9 mouse cellular contexts compared by ENCODE assay signal in genomic region chr15:56336449-56336848, GRCm38 (mm10).
DNase-seq lines count a peak whose midpoint lies in the region; ATAC-seq and TF ChIP-seq lines count a peak whose summit lies in the region.
"Had no signal": no experiment of that assay in that cellular context is flagged by ENCODE, and none has a peak within 500 bp of the region (broad histone marks: within the 10 kb centered on the region; RNA-seq: fewer than 3 reads in every experiment).

No protein-coding gene starts in this region.

- H3K9me3 ChIP-seq in intestine, postnatal 0 days (ENCODE audit: control insufficient read depth) = no peaks in the 10 kb centered on the region
- H3K9me3 ChIP-seq in midbrain, embryonic 15.5 days = no peaks in the 10 kb centered on the region
- H3K9me3 ChIP-seq: neural tube, embryonic 13.5 days had no signal

- no peak overlapping the region for H3K4me3 ChIP-seq in intestine, postnatal 0 days (ENCODE audit: low read depth, low read length)
- no peak overlapping the region for H3K4me3 ChIP-seq in midbrain, embryonic 15.5 days
- H3K4me3 ChIP-seq: neural tube, embryonic 13.5 days had no signal

- peak; percentile 26 for DNase-seq in ovary, adult 18-20 months (ENCODE audit: low spot score)
- DNase-seq in ovary, postnatal 10 days (ENCODE audit: low spot score) = no peak
- peak; percentile 13 for DNase-seq in cerebellum, adult 8-10 months
- peak; percentile 20 to 60 for DNase-seq in frontal cortex, postnatal 10 days (ENCODE audit: low spot score in 2 of 2)
- DNase-seq in left cerebral cortex, adult 8-10 months (ENCODE audit: low spot score in 2 of 2) = peak; percentile 10 to 45
- peak; percentile 58 for DNase-seq in thymus, postnatal 4 days

- no peaks in the 10 kb centered on the region for H3K4me1 ChIP-seq in intestine, postnatal 0 days (replicated peaks; ENCODE audit: control insufficient read depth, insufficient read depth, low read length)
- no peaks in the 10 kb centered on the region for H3K4me1 ChIP-seq in midbrain, embryonic 15.5 days
- H3K4me1 ChIP-seq: neural tube, embryonic 13.5 days had no signal

- H3K9ac ChIP-seq in intestine, postnatal 0 days (ENCODE audit: low read depth, low read length) = no peak overlapping the region
- H3K9ac ChIP-seq in midbrain, embryonic 15.5 days = no peak overlapping the region
- H3K9ac ChIP-seq: neural tube, embryonic 13.5 days had no signal

- H3K4me2 ChIP-seq in intestine, postnatal 0 days (replicated peaks; ENCODE audit: low read depth) = no peak overlapping the region
- H3K4me2 ChIP-seq in midbrain, embryonic 15.5 days = no peak overlapping the region
- H3K4me2 ChIP-seq: neural tube, embryonic 13.5 days had no signal

- no peaks in the 10 kb centered on the region for H3K27me3 ChIP-seq in intestine, postnatal 0 days (replicated peaks; ENCODE audit: control insufficient read depth, insufficient read depth, low read length)
- H3K27me3 ChIP-seq in midbrain, embryonic 15.5 days (replicated peaks) = no peaks in the 10 kb centered on the region
- H3K27me3 ChIP-seq: neural tube, embryonic 13.5 days had no signal

- no peak for ATAC-seq in intestine, postnatal 0 days
- ATAC-seq in midbrain, embryonic 15.5 days (replicated peaks) = peak; percentile 62; the same call in 1 of the 2 replicates

- TF ChIP-seq CTCF in intestine, postnatal 0 days (IDR thresholded peaks at IDR 0.05; ENCODE audit: low read depth) = peak; percentile 98

- no peaks in the 10 kb centered on the region for H3K36me3 ChIP-seq in intestine, postnatal 0 days (ENCODE audit: control insufficient read depth, insufficient read depth)
- H3K36me3 ChIP-seq in midbrain, embryonic 15.5 days (replicated peaks) = no peaks in the 10 kb centered on the region
- H3K36me3 ChIP-seq: neural tube, embryonic 13.5 days had no signal

- 36% methylated on average over 5 of the region's 5 CpGs for WGBS in intestine, postnatal 0 days
- 40% methylated on average over 5 of the region's 5 CpGs for WGBS in midbrain, embryonic 15.5 days

- H3K27ac ChIP-seq in intestine, postnatal 0 days (ENCODE audit: low read depth, low read length) = no peak overlapping the region
- no peak overlapping the region for H3K27ac ChIP-seq in midbrain, embryonic 15.5 days
- H3K27ac ChIP-seq: neural tube, embryonic 13.5 days had no signal
